Mouse (Mus musculus) MEL (cell line): ENCODE measurements around the gene Hectd4.

ENCODE experiments used
- CHD2 ChIP-seq: IDR thresholded peaks from 2 replicates; pipeline ENCODE4 v1.6.1; 2011; ENCODE audit warnings: low read length, improper control_type of control experiment
- E2F4 ChIP-seq: IDR thresholded peaks from 2 replicates; pipeline ENCODE4 v1.6.1; 2011; ENCODE audit warnings: low read depth, low read length, improper control_type of control experiment, borderline replicate concordance
- MAX ChIP-seq: IDR thresholded peaks from 2 replicates; pipeline ENCODE4 v1.6.1; 2011; ENCODE audit warnings: low read length, improper control_type of control experiment
- POLR2A ChIP-seq, 2 experiments: IDR thresholded peaks; 2 replicates each; pipeline ENCODE4 v1.6.1; 2011 to 2012; ENCODE audit warnings: low read length in 2 of 2, mild to moderate bottlenecking in 2 of 2, control low read depth in 1 of 2, improper control_type of control experiment in 1 of 2, low read depth in 1 of 2, moderate library complexity in 1 of 2; ENCODE audit not compliant: control insufficient read depth in 1 of 2, insufficient read depth in 1 of 2, poor library complexity in 1 of 2
- USF1 ChIP-seq: IDR thresholded peaks from 2 replicates; pipeline ENCODE4 v1.6.1; 2014; ENCODE audit warnings: low read depth, mild to moderate bottlenecking, inconsistent platforms, low read length, improper control_type of control experiment, moderate library complexity

DNA sequence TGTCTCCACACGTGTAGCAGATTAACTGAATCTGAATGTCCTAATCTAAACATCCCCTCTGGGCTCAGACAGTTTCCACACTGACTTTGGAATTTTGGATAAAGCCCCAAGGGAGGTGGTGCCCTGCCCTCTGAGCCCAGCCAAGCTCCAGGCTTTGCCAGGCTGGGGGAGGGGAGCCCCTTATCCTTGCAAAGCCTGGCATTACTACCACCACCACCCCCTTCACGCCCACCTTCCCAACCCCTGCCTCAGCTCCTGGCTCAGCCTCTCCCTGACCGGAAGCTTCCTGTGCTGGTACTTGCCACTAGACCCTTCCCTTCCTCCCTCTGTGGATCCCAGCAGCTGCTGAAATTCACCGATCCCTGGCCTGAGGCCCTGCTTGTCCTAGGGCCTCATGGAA, 167.1 kb downstream of the Hectd4 start:
- no peak for TF ChIP-seq E2F4
- no peak for TF ChIP-seq USF1
- no peak for TF ChIP-seq CHD2
- TF ChIP-seq MAX = no peak
- TF ChIP-seq POLR2A (IDR thresholded peaks at IDR 0.05; ENCODE audit: control insufficient read depth in 1 of 2, insufficient read depth in 1 of 2, low read depth in 1 of 2, low read length in 2 of 2, poor library complexity in 1 of 2) = no peak
